Mouse (Mus musculus) B cell, adult (primary cell): Measurements from ENCODE around the gene Ndufs8. TPM values are rescaled to one million over a fixed set of nuclear protein-coding genes. Genes with fewer than 3 reads are reported as not detected.

Source experiments
- total RNA-seq: library from RNA; stranded (reverse); gene quantifications from 4 replicates; pipeline ENCODE4 v1.2.4, GENCODE M21; 2023; ENCODE audit not compliant: inconsistent age

Gene Ndufs8
- total RNA-seq, result 84.9 to 96.2 TPM (median 92.2 TPM) in 4 replicates

GRCm38 (mm10) chr19:3912337-3913204 is at the start of gene Ndufs8:
TSS of gene Ndufs8 (minus strand) at chr19:3912774.

DNA sequence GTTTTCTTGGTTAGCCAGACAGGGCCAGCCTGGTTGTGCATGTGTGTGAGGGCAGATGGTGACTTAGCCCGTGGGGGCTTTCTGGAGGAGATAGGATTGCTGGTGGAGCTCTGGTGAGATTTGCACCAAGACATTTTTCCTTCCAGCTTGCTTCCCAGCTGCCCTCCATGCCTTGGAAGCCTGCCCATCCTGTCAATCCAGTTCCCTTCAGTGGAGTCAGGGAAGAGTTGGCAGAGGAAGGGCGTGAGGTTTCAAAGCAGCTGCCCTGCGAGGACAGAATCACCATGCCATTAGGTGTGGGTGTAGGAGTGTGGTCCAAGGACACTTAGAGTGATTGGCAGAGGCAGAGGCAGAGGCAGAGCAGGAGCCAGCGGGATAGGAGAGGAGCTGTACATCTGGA is 45.9 kb upstream of the Ndufs8 start, which contains the start of gene Aldh3b3:
Gene Aldh3b3 (plus strand): TSS at position 176 of the 400 bp plus-strand sequence.

DNA sequence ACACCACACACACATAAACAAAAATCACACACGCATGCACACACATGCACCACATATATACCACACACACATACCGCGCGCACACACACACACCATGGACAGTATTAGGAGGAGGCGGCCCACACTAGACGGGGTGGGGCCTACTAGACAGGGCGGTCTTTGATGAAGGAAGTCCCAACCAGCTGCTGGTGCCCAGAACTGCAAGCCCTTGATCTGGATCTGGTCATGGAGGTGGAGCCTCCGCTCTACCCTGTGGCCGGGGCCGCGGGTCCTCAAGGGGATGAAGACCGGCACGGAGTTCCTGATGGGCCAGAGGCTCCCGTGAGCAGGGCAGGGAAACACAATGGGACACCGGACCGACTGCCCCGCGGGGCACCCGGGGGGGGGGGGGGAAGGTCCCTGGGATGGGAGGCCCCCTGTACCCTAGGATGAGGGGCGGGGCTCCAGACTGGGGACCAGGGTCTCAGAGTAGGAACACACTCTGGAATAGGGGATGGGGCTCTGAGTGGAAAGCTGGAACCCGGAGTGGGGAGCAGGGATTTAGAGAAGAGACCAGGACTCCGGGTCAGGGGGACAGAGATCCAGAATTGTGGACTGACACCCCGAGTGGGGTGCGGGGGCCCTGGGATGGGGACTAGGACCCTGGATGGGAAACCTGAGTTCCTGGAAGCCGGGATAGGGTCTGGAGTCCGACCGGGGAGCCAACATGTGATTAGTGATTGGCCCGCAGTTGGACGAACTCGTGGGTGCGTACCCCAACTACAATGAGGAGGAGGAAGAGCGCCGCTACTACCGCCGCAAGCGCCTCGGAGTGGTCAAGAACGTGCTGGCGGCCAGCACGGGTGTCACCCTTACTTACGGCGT is 22.7 kb upstream of the Ndufs8 start, which contains the start of gene Unc93b1:
Gene Unc93b1 (plus strand): TSS at position 155 of the 864 bp plus-strand sequence.

DNA sequence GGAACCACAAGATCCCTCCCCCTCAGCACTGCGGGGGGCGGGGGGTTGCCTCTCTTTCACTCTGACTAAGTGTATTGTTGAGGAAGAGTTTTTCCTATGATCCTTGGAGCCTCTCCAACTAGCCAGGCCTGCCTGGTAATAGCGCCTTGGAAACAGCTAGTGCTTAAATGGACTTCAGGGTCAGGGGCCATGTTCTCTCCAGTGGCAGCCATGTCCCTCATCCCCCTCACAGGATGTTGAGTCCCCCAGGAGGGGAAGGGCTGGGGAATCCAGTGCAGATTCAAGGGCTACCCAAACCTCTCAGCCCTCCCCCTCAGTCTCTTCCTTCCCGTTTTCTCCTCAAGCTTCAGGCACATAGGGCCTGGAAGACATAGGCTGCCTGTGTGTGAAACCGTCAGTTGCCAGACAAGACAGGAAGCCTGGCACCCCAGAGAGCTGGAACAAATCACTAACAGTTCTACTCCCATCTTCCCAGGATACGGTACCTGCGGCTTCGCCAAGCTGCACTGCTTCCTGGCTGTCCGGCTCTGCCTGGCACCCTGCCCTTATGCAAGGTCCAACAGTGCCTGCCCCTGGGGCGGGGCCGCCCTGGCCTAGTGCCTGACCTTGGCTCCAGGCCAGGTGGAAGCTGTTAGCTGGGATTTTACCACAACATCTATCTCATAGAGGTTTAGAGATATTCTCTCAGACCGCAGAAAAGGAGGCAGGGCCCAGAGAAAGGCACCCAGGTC is 16.8 kb upstream of the Ndufs8 start, which contains the start of gene Aldh3b1:
Gene Aldh3b1 (minus strand): TSS at position 598 of the 731 bp plus-strand sequence.

GRCm38 (mm10) chr19:3906795-3907786 is 5.5 kb downstream of the Ndufs8 start, which contains the start of gene Tcirg1:
TSS of gene Tcirg1 (minus strand) at chr19:3907133.

Other genes starting within 250 kb of the Ndufs8 start
- 0.63 to 1.2 TPM (median 0.94 TPM) in 4 replicates for gene Lrp5, start 226.2 kb downstream of the Ndufs8 start, total RNA-seq
- 4.8 to 6.5 TPM (median 5.5 TPM) in 4 replicates for gene 1810055G02Rik, start 204.5 kb downstream of the Ndufs8 start, total RNA-seq
- gene Kmt5b, start 145.4 kb downstream of the Ndufs8 start, total RNA-seq, result 110 to 126 TPM (median 119 TPM) in 4 replicates
- 51.3 to 66.2 TPM (median 60.2 TPM) in 4 replicates for gene Chka, start 61.0 kb downstream of the Ndufs8 start, total RNA-seq
- 135 to 176 TPM (median 152 TPM) in 4 replicates for gene Tcirg1, start 5.6 kb downstream of the Ndufs8 start, total RNA-seq
- gene Aldh3b1, start 17.0 kb upstream of the Ndufs8 start, total RNA-seq, result 8.7 to 9.6 TPM (median 9.1 TPM) in 4 replicates
- gene Unc93b1, start 22.4 kb upstream of the Ndufs8 start, total RNA-seq, result 548 to 668 TPM (median 607 TPM) in 4 replicates
- 0.60 TPM in 1 of 4 replicates, not detected in the others for gene Aldh3b3, start 45.9 kb upstream of the Ndufs8 start, total RNA-seq
- gene Aldh3b2, start 59.6 kb upstream of the Ndufs8 start, total RNA-seq, result 0.22 to 0.38 TPM in 2 of 4 replicates, not detected in the others
- not detected in 4 replicates for gene Acy3, start 73.8 kb upstream of the Ndufs8 start, total RNA-seq
- not detected in 4 replicates for gene Tbx10, start 80.0 kb upstream of the Ndufs8 start, total RNA-seq
- 22.3 to 28.3 TPM (median 25.0 TPM) in 4 replicates for gene Nudt8, start 87.8 kb upstream of the Ndufs8 start, total RNA-seq
- gene Gm49405, start 87.9 kb upstream of the Ndufs8 start, total RNA-seq, result 3.2 to 4.8 TPM (median 4.4 TPM) in 4 replicates
- 8.6 to 10.7 TPM (median 10.2 TPM) in 4 replicates for gene Doc2g, start 90.5 kb upstream of the Ndufs8 start, total RNA-seq
- gene Ndufv1, start 100.0 kb upstream of the Ndufs8 start, total RNA-seq, result 83.3 to 94.8 TPM (median 93.6 TPM) in 4 replicates
- gene Gstp1, start 125.2 kb upstream of the Ndufs8 start, total RNA-seq, result 129 to 162 TPM (median 142 TPM) in 4 replicates
- 8.5 to 13.7 TPM (median 10.5 TPM) in 4 replicates for gene Gstp2, start 133.2 kb upstream of the Ndufs8 start, total RNA-seq
- gene Gstp3, start 146.8 kb upstream of the Ndufs8 start, total RNA-seq, result not detected in 4 replicates
- not detected in 4 replicates for gene Cabp2, start 168.8 kb upstream of the Ndufs8 start, total RNA-seq
- 125 to 143 TPM (median 131 TPM) in 4 replicates for gene Cdk2ap2, start 184.4 kb upstream of the Ndufs8 start, total RNA-seq
- 177 to 203 TPM (median 187 TPM) in 4 replicates for gene Pitpnm1, start 187.2 kb upstream of the Ndufs8 start, total RNA-seq
- 93.0 to 109 TPM (median 99.7 TPM) in 4 replicates for gene Aip, start 213.1 kb upstream of the Ndufs8 start, total RNA-seq
- gene Gpr152, start 227.0 kb upstream of the Ndufs8 start, total RNA-seq, result 0.38 to 0.78 TPM (median 0.69 TPM) in 4 replicates
- gene Cabp4, start 231.3 kb upstream of the Ndufs8 start, total RNA-seq, result 1.8 to 2.4 TPM (median 2.0 TPM) in 4 replicates
- 142 to 167 TPM (median 154 TPM) in 4 replicates for gene Coro1b, start 235.8 kb upstream of the Ndufs8 start, total RNA-seq
- 373 to 450 TPM (median 401 TPM) in 4 replicates for gene Ptprcap, start 240.8 kb upstream of the Ndufs8 start, total RNA-seq